Mouse (Mus musculus): ENCODE measurements at regions not wholly inside any gene's neighbourhood (a gene's known extent, or its start where the extent isn't known, plus 50 kb on each side); places are given as distances from the start of the nearest gene placed in this dataset.

- TF ChIP-seq POLR2A (IDR thresholded peaks at IDR 0.05; ENCODE audit: insufficient read depth, low read depth, low read length) (no peak), CTCF (IDR thresholded peaks at IDR 0.05; ENCODE audit: insufficient read depth, low read depth, low read length) (no peak)
Measured at GRCm38 (mm10) chr16:75052953-75053352, 532.9 kb downstream of the Lipi start.

Measured in olfactory bulb, adult 2 months (tissue).